Mouse (Mus musculus) erythroid progenitor cell, adult 5-6 weeks (primary cell): ENCODE data around the gene Cox8c. TPM values are rescaled to one million over a fixed set of nuclear protein-coding genes. Genes with fewer than 3 reads are reported as not detected.

ENCODE experiments used
- total RNA-seq, 2 experiments: library from RNA; stranded (forward) in 1 of 2; stranded (reverse) in 1 of 2; fragments of 150-400 nt in 1 of 2; fragments of 186-747, 209-891 nt in 1 of 2; gene quantifications; 2 replicates each; pipeline versions ENCODE4 v1.2.3 to v1.2.4; 2015 to 2017; ENCODE audit warnings: low replicate concordance in 2 of 2

The Cox8c gene
- total RNA-seq, 2 experiments from 2014 or later, result not detected

Other genes with a start within 250 kb of the Cox8c start
- gene Itpk1, start 194.4 kb upstream of the Cox8c start, total RNA-seq (2015; ENCODE audit: low replicate concordance), result 2.5 TPM in 1 of 2 replicates, not detected in the other
- 0.64 and 0.98 TPM in 2 replicates for gene Itpk1, start 194.4 kb upstream of the Cox8c start, total RNA-seq (2017; ENCODE audit: low replicate concordance)
- 10.1 and 10.5 TPM in 2 replicates for gene Moap1, start 155.7 kb upstream of the Cox8c start, total RNA-seq (2015; ENCODE audit: low replicate concordance)
- 8.2 TPM in 1 of 2 replicates, not detected in the other for gene Moap1, start 155.7 kb upstream of the Cox8c start, total RNA-seq (2017; ENCODE audit: low replicate concordance)
- 2.9 and 3.4 TPM in 2 replicates for gene Tmem251, start 155.6 kb upstream of the Cox8c start, total RNA-seq (2015; ENCODE audit: low replicate concordance)
- gene Tmem251, start 155.6 kb upstream of the Cox8c start, total RNA-seq (2017; ENCODE audit: low replicate concordance), result 2.2 TPM in 1 of 2 replicates, not detected in the other
- gene Gm28051, start 141.6 kb upstream of the Cox8c start, total RNA-seq (2015; ENCODE audit: low replicate concordance), result not detected in 2 replicates
- not detected in 2 replicates for gene Gm28051, start 141.6 kb upstream of the Cox8c start, total RNA-seq (2017; ENCODE audit: low replicate concordance)
- gene Gon7, start 141.5 kb upstream of the Cox8c start, total RNA-seq (2015; ENCODE audit: low replicate concordance), result 10.5 and 17.2 TPM in 2 replicates
- gene Gon7, start 141.5 kb upstream of the Cox8c start, total RNA-seq (2017; ENCODE audit: low replicate concordance), result 7.3 and 15.9 TPM in 2 replicates
- gene Ubr7, start 141.3 kb upstream of the Cox8c start, total RNA-seq (2015; ENCODE audit: low replicate concordance), result 15.5 and 16.6 TPM in 2 replicates
- 13.8 and 24.4 TPM in 2 replicates for gene Ubr7, start 141.3 kb upstream of the Cox8c start, total RNA-seq (2017; ENCODE audit: low replicate concordance)
- gene Gm20604, start 140.6 kb upstream of the Cox8c start, total RNA-seq (2015; ENCODE audit: low replicate concordance), result 6.1 and 21.0 TPM in 2 replicates
- gene Gm20604, start 140.6 kb upstream of the Cox8c start, total RNA-seq (2017; ENCODE audit: low replicate concordance), result 9.1 and 12.9 TPM in 2 replicates
- gene Btbd7, start 20.8 kb upstream of the Cox8c start, total RNA-seq (2015; ENCODE audit: low replicate concordance), result 37.8 and 41.5 TPM in 2 replicates
- 42.5 and 43.9 TPM in 2 replicates for gene Btbd7, start 20.8 kb upstream of the Cox8c start, total RNA-seq (2017; ENCODE audit: low replicate concordance)
- gene Unc79, start 49.5 kb downstream of the Cox8c start, total RNA-seq (2015; ENCODE audit: low replicate concordance), result not detected in 2 replicates
- gene Unc79, start 49.5 kb downstream of the Cox8c start, total RNA-seq (2017; ENCODE audit: low replicate concordance), result 0.51 TPM in 1 of 2 replicates, not detected in the other